Mouse (Mus musculus) left cerebral cortex, postnatal 14 days (tissue): ENCODE data around the gene Bcap31. TPM values are rescaled to one million over a fixed set of nuclear protein-coding genes. Genes with fewer than 3 reads are reported as not detected.

ENCODE experiments used
- DNase-seq, 2 experiments: peaks; one replicate each; pipeline ENCODE4 v3.0.0; 2021 to 2022; ENCODE audit warnings: low spot score in 2 of 2, mixed read lengths in 1 of 2
- intact Hi-C: fragments of 180-260 bp; cut with DNase I; formaldehyde crosslinking; loops from one replicate; pipeline ENCODE4 v1.15.1; 2025
- total RNA-seq, 2 experiments: library from RNA; stranded (reverse); gene quantifications; 2 replicates each; pipeline ENCODE4 v1.2.3; 2021

The Bcap31 gene
- total RNA-seq, 2 experiments from 2014 or later = 69.5 to 78.3 TPM

GRCm38 (mm10) chrX:73690917-73691629, 24.9 kb downstream of the Bcap31 start:
- peak; percentile 41 to 45 for DNase-seq
- intact Hi-C loops = no loop called here

GRCm38 (mm10) chrX:73685629-73686028, 30.3 kb downstream of the Bcap31 start:
- intact Hi-C loops = no loop called here
- no peak for DNase-seq

- no peak for DNase-seq
- intact Hi-C loops = no loop called here
Observed at GRCm38 (mm10) chrX:73684978-73685377, 31.0 kb downstream of the Bcap31 start.

DNA sequence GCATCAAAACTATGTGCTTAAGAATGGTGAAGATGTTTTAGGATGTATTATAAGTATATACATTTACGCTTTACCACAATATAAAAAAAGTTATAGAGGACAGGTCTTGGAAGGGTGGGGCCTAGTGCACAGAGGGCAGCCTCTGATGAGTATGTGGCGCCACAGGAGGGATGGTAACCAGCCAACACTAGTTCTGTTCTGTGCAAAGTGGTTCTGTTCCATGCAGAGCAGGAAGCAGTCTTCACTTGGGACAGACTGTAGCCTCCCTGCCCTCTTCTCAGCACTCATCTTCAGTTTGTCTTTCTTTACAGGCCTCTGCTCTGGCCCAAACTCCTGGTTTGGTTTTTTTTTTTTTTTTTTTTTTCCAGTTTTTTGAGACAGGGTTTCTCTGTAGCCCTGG, 31.8 kb downstream of the Bcap31 start:
- intact Hi-C loops = no loop called here
- DNase-seq = no peak

- intact Hi-C loops = loop anchor here (10.0 kb wide), 1 partner anchor 622 kb away; no protein-coding TSS in a partner anchor
- no peak for DNase-seq
Observed at GRCm38 (mm10) chrX:73676668-73677067, 39.3 kb downstream of the Bcap31 start.

GRCm38 (mm10) chrX:73675231-73675630, 40.7 kb downstream of the Bcap31 start:
- intact Hi-C loops = loop anchor here (10.0 kb wide), 1 partner anchor 620 kb away; no protein-coding TSS in a partner anchor

GRCm38 (mm10) chrX:73673968-73674661, 41.9 kb downstream of the Bcap31 start:
- intact Hi-C loops = loop anchor here (10.0 kb wide), 1 partner anchor 619 kb away; no protein-coding TSS in a partner anchor
- peak in 1 of 2 experiments; percentile 49 for DNase-seq

More at GRCm38 (mm10) chrX:73675231-73675630, 40.7 kb downstream of the Bcap31 start:
- DNase-seq = no peak

DNA sequence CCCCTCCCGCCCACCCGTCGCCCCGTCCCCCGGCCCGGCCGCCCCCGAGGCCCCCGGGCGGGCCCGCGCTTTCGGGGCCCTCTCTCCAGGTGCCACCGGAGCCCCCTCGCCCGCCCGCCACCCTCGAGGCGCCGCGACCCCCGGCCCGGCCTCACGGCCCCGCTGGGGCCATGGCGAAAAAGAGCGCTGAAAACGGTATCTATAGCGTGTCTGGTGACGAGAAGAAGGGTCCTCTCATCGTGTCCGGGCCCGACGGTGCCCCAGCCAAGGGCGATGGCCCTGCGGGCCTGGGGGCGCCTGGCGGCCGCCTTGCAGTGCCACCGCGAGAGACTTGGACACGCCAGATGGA, 42.4 kb downstream of the Bcap31 start:
- intact Hi-C loops = loop anchor here (10.0 kb wide), 1 partner anchor 619 kb away; no protein-coding TSS in a partner anchor
- no peak for DNase-seq

DNA sequence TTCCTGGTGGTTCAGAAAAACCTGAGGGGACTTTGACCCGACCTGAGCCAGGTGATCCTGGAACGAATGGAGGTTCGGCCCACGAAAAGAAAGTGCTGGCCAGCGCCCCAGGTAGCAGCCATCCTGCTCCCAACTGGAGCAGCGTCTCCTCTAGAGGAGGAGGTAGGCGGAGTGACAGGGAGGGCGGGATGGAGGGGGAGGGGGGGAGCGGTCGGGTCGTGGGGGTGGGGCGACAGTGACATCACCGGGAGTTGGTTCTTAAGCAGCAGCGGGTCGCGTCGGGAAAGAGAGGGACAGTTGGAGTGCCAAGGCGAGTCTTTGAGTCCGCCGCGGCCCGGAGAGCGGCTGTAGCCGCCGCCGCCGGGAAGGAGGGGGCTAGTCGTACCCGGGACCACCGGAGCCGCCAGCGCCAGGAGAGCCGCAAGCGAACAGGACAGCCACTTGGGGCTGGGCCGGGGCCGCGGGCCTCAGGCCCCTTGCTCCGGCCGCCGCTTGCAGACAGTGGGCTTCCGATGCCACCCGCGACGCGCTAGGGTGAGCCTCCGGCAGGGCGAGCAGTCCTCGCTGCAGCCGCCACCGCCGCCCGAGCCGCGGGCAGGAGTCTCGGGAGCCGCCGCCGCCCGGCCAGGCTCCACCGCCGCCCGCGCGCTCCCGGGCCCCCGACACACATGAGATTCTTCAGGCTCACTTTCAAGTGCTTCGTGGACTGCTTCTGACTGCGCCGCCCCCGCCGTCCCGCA, 42.9 kb downstream of the Bcap31 start, which contains the start of gene Slc6a8:
TSS of gene Slc6a8 (plus strand) at position 272 of the 740 bp plus-strand sequence.
- intact Hi-C loops = loop anchor here (10.0 kb wide), 1 partner anchor 618 kb away; no protein-coding TSS in a partner anchor
- DNase-seq = peak; percentile 40 to 69

GRCm38 (mm10) chrX:73672031-73672431, 43.9 kb downstream of the Bcap31 start:
- intact Hi-C loops = loop anchor here (10.0 kb wide), 1 partner anchor 617 kb away; no protein-coding TSS in a partner anchor
- DNase-seq = peak; percentile 33 to 37

DNA sequence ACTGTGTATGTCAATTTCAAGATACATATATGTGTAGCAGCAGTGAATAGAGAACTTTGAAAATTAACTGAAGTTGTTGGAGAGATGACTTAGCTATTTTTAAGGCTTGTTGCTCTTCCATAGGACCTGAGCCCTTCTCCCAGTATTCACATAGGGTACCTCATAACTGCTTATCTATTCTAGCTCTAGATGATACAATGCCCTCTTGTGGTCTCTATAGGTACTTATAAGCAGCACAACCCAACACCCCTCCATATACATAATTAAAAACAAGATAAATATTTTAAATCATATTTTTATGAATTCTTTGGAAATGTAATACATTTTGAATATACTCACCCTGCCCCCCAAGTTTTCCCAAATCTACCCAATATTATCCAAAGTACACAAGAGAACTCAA, 52.8 kb downstream of the Bcap31 start:
- intact Hi-C loops = no loop called here

GRCm38 (mm10) chrX:73660284-73660665, 55.7 kb downstream of the Bcap31 start:
- no peak for DNase-seq
- intact Hi-C loops = no loop called here

More for the DNA sequence above, 52.8 kb downstream of the Bcap31 start:
- no peak for DNase-seq

DNA sequence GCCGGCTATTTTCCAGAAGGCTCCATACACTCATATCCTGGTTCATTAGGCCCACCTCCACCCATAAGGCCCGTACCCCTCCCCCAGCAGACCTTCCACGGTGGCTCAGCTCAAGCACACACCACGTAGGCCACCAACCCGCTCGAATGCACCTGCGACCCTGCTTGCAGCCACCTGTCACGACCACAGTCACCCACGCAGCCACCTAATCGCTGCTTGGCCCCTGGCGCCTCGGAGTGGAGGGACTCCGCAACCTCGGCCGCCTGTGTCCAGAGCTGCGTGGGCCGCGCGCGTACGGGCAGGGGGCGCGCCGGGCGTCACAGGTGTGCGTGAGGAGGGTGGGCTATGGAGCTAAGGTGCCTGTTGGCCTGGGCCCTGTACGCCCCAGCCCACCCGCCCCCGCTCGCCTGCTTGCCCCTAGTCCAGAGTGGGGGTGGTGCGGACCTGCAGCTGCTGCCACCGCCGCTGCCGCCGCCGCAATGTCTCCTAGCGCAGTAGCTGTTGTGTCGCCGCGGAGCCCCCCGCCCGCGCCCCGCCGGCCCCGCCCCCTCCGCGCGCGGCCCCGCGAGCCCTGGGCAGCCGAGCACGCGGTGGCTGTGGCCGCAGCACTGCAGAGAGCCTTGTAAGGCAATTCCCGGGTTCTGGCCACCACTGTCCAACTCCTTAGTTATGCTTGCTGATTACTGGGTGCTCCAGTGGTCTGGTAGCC, 56.2 kb downstream of the Bcap31 start, which contains the start of gene Pnck:
TSS of gene Pnck (minus strand) at position 543 of the 709 bp plus-strand sequence.
- intact Hi-C loops = loop anchor here (5.0 kb wide), 1 partner anchor 67 kb away; no protein-coding TSS in a partner anchor
- peak; percentile 26 to 32 for DNase-seq

DNA sequence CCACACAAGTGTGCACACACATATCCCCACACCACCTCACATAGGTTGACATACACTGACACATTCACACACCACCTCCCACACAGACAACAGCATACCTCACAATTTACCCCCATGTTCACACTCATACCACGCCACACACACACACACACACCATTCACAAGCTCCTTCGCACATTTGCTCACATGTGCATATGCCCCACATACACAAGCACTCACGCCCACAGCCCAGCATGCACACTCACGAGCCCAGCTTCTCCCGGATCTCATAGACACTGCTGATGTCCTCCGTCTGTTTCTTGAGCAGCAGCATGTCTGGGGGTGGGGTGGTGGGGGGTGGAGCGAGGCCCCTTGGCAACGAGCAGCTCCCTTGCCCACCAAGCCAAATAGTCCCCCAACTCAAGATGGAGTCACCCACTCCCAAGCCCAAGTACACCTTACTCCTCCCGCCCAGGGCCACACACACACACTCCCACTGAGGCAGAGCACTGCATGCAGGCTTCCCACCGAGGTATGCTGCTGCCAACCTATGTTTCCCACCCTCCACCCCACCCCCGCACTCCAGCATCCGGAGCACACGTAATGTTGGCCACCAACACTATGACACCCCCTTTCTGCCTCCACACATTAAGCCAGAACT, 56.9 kb downstream of the Bcap31 start:
- peak; percentile 37 to 79 for DNase-seq
- intact Hi-C loops = loop anchor here (5.0 kb wide), 1 partner anchor 67 kb away; no protein-coding TSS in a partner anchor

GRCm38 (mm10) chrX:73658391-73658790, 57.6 kb downstream of the Bcap31 start:
- no peak for DNase-seq
- intact Hi-C loops = loop anchor here (5.0 kb wide), 1 partner anchor 66 kb away; no protein-coding TSS in a partner anchor

GRCm38 (mm10) chrX:73655529-73655928, 60.4 kb downstream of the Bcap31 start:
- intact Hi-C loops = loop anchor here (2.0 to 5.0 kb wide), 2 partner anchors 63 to 85 kb away; no protein-coding TSS in a partner anchor

DNA sequence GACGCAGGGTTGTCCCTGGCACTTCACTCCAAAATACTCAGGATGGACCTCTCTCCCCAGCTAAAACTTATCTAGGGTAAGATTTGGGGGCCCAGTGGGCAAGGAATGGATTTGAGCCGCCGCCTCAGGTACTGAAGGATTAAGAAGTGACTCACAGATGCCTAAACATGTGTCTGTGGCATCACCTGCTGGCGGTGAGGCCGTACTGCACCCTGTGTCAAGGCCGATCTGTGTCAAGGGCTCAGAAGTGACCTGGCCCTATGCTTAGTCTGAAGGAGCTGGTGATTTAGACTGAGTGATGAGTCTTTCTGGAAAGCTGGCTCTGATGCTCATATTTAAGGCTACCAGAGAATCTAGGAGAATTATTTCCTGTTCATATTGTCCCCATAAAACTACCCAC, 61.8 kb downstream of the Bcap31 start:
- peak in 1 of 2 experiments; percentile 77 for DNase-seq
- intact Hi-C loops = loop anchor here (2.0 kb wide), 1 partner anchor 83 kb away; no protein-coding TSS in a partner anchor

More at GRCm38 (mm10) chrX:73655529-73655928, 60.4 kb downstream of the Bcap31 start:
- DNase-seq = no peak

DNA sequence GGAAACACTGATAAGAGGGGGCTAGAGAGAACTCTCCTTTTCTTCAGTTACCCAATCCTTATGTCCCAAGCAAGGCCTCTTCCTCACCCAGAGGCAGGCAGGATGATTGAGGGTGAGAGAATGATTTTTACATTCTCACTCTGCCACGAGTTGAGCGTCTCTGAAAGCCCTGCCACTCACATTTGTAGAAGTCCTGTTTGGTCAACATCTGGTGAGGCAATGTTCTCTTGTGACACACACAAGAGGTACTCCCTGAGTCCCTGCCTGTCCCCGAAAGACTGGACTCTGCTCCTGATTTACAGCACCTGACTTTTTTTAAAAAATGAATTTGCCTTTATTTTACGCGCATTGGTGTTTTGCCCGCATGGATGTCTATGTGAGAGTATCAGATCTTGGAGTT, 62.6 kb downstream of the Bcap31 start:
- intact Hi-C loops = no loop called here

More for the DNA sequence above, 62.6 kb downstream of the Bcap31 start:
- no peak for DNase-seq
